Mouse (Mus musculus) ES-Bruce4 (cell line): ENCODE results near the gene Plcb3. TPM values are rescaled to one million over a fixed set of nuclear protein-coding genes. Genes with fewer than 3 reads are reported as not detected.
"Not testable (repeated sequence)": the region's sequence is repeated elsewhere in the genome, so short reads cannot be mapped to it uniquely, and the experiment has no call there.

Source experiments
- H3K27ac ChIP-seq: 2 replicates; pipeline ENCODE4 v1.5.1; 2012; ENCODE audit warnings: low read length, inconsistent platforms; ENCODE audit not compliant: insufficient read depth
- H3K27me3 ChIP-seq: 2 replicates; pipeline ENCODE4 v1.6.1; 2012; ENCODE audit warnings: mild to moderate bottlenecking, low read length, inconsistent platforms; ENCODE audit not compliant: control insufficient read depth, poor library complexity, insufficient read depth, severe bottlenecking
- H3K36me3 ChIP-seq: 2 replicates; pipeline ENCODE4 v1.6.1; 2012; ENCODE audit warnings: inconsistent platforms, mild to moderate bottlenecking, low read length, moderate library complexity; ENCODE audit not compliant: control insufficient read depth, poor library complexity, insufficient read depth, severe bottlenecking
- H3K4me1 ChIP-seq: one replicate; pipeline ENCODE4 v1.8.1; 2011; ENCODE audit warnings: low read length; ENCODE audit not compliant: control insufficient read depth, insufficient read depth
- H3K4me3 ChIP-seq: 2 replicates; pipeline ENCODE4 v1.5.1; 2011; ENCODE audit warnings: low read depth, mild to moderate bottlenecking, low read length
- H3K9ac ChIP-seq: 2 replicates; pipeline ENCODE4 v1.6.1; 2012; ENCODE audit warnings: low read depth, mild to moderate bottlenecking, inconsistent platforms; ENCODE audit not compliant: poor library complexity, severe bottlenecking
- H3K9me3 ChIP-seq: replicated peaks from 2 replicates; pipeline ENCODE4 v1.6.1; 2012; ENCODE audit warnings: mild to moderate bottlenecking, low read length, inconsistent platforms; ENCODE audit not compliant: control insufficient read depth, poor library complexity, insufficient read depth, severe bottlenecking
- CTCF ChIP-seq: IDR thresholded peaks from one replicate; pipeline ENCODE4 v1.8.1; 2011; ENCODE audit warnings: low read depth, low read length
- EP300 ChIP-seq: IDR thresholded peaks from 2 replicates; pipeline ENCODE4 v1.6.1; 2011; ENCODE audit warnings: low read depth, low read length; ENCODE audit not compliant: insufficient read depth
- POLR2A ChIP-seq: IDR thresholded peaks from one replicate; pipeline ENCODE4 v1.8.1; 2011; ENCODE audit warnings: low read length; ENCODE audit not compliant: insufficient read depth
- polyA plus RNA-seq: library from polyadenylated mRNA; stranded (reverse); fragments of >200 nt; gene quantifications from 2 replicates; pipeline ENCODE4 v1.2.4, GENCODE M21; 2011; ENCODE audit warnings: low read depth; ENCODE audit not compliant: missing spikeins, insufficient read depth, insufficient read length

Gene Plcb3
- polyA plus RNA-seq, 1 experiment = 42.4 TPM

GRCm38 (mm10) chr19:6992011-6992858, 16.0 kb upstream of the Plcb3 start, which contains the start of gene Dnajc4:
Gene Dnajc4 (minus strand): TSS chr19:6992572.
- Histone ChIP-seq H3K9me3 (no peaks in the 10 kb centered on the region), H3K4me3 (peak within 1 kb of the TSS; percentile 77), H3K4me1 (no peaks in the 10 kb centered on the region), H3K27ac (peak within 1 kb of the TSS; percentile 75), H3K9ac (peak within 1 kb of the TSS; percentile 74), H3K36me3 (no peaks in the 10 kb centered on the region), H3K27me3 (no peaks in the 10 kb centered on the region)
- no peak for TF ChIP-seq POLR2A
- 0 out of 2 replicates have a peak, but pooled peaks have one; percentile 27 for TF ChIP-seq EP300

GRCm38 (mm10) chr19:6991166-6991565, 14.9 kb upstream of the Plcb3 start:
- H3K27ac ChIP-seq, H3K4me1 ChIP-seq, H3K27me3 ChIP-seq, H3K9ac ChIP-seq, H3K4me3 ChIP-seq, H3K9me3 ChIP-seq, H3K36me3 ChIP-seq: not testable (repeated sequence)

- Histone ChIP-seq H3K27me3 (no peaks in the 10 kb centered on the region), H3K4me3 (no peak overlapping the region), H3K27ac (no peak overlapping the region), H3K9me3 (no peaks in the 10 kb centered on the region), H3K9ac (no peak overlapping the region), H3K4me1 (no peaks in the 10 kb centered on the region), H3K36me3 (no peaks in the 10 kb centered on the region)
- TF ChIP-seq POLR2A (no peak), CTCF (no peak), EP300 (no peak)
Observed at GRCm38 (mm10) chr19:6990712-6991111, 14.4 kb upstream of the Plcb3 start.

- Histone ChIP-seq H3K4me3 (no peak overlapping the region), H3K9me3 (no peaks in the 10 kb centered on the region), H3K27ac (no peak overlapping the region), H3K9ac (no peak overlapping the region), H3K36me3 (0 out of 2 replicates have a peak, but pooled peaks cover 3% of the 10 kb centered on the region), H3K4me1 (no peaks in the 10 kb centered on the region), H3K27me3 (no peaks in the 10 kb centered on the region)
- TF ChIP-seq POLR2A (no peak), CTCF (no peak), EP300 (no peak)
Observed at GRCm38 (mm10) chr19:6989251-6989650, 13.0 kb upstream of the Plcb3 start.

GRCm38 (mm10) chr19:6987904-6988285, 11.6 kb upstream of the Plcb3 start:
- Histone ChIP-seq H3K9me3 (no peaks in the 10 kb centered on the region), H3K9ac (peak overlapping the region; percentile 91), H3K27me3 (no peaks in the 10 kb centered on the region), H3K4me3 (peak overlapping the region; percentile 74), H3K4me1 (no peaks in the 10 kb centered on the region), H3K36me3 (0 out of 2 replicates have a peak, but pooled peaks cover 3% of the 10 kb centered on the region), H3K27ac (no peak overlapping the region)
- TF ChIP-seq CTCF (no peak), EP300 (no peak), POLR2A (no peak)

- Histone ChIP-seq H3K4me1 (no peaks in the 10 kb centered on the region), H3K4me3 (peak within 1 kb of the TSS; percentile 74), H3K9me3 (no peaks in the 10 kb centered on the region), H3K27ac (no peak within 1 kb of the TSS), H3K9ac (peak within 1 kb of the TSS; percentile 91), H3K27me3 (no peaks in the 10 kb centered on the region), H3K36me3 (peaks cover 9% of the 10 kb centered on the region; the same call in 1 of the 2 replicates)
- TF ChIP-seq EP300 (no peak), CTCF (no peak), POLR2A (no peak)
Observed at GRCm38 (mm10) chr19:6987061-6987903, 11.0 kb upstream of the Plcb3 start, which contains the start of gene Vegfb. Gene Vegfb (minus strand): TSS chr19:6987651.
